Mouse (Mus musculus): Measurements from ENCODE around the gene Qrich1.

Gene Qrich1

GRCm38 (mm10) chr9:108516380-108517251, at the start of gene Qrich1:
Gene Qrich1 (plus strand): TSS chr9:108516806.
- peak; percentile 92 to 93 for DNase-seq (ENCODE audit: low spot score in 2 of 2)

GRCm38 (mm10) chr9:108469430-108469829, 47.2 kb upstream of the Qrich1 start:
- no peak for DNase-seq (ENCODE audit: low spot score in 2 of 2)

GRCm38 (mm10) chr9:108469845-108470244, 46.8 kb upstream of the Qrich1 start:
- DNase-seq (ENCODE audit: low spot score in 2 of 2): no peak

- no peak for DNase-seq (ENCODE audit: low spot score in 2 of 2)
Observed at GRCm38 (mm10) chr9:108474528-108474927, 42.1 kb upstream of the Qrich1 start.

GRCm38 (mm10) chr9:108478638-108479156, 37.9 kb upstream of the Qrich1 start:
- peak; percentile 79 to 82 for DNase-seq (ENCODE audit: low spot score in 2 of 2)

- DNase-seq (ENCODE audit: low spot score in 2 of 2): peak in 1 of 2 experiments; percentile 30
Observed at GRCm38 (mm10) chr9:108479241-108479640, 37.4 kb upstream of the Qrich1 start.

GRCm38 (mm10) chr9:108479721-108480351, 36.8 kb upstream of the Qrich1 start, which contains the start of gene Lamb2:
Gene Lamb2 (plus strand): TSS chr9:108479736.
- peak in 1 of 2 experiments; percentile 35 for DNase-seq (ENCODE audit: low spot score in 2 of 2)

GRCm38 (mm10) chr9:108480813-108481519, 35.6 kb upstream of the Qrich1 start:
- no peak for DNase-seq (ENCODE audit: low spot score in 2 of 2)

GRCm38 (mm10) chr9:108481520-108482210, 34.9 kb upstream of the Qrich1 start:
- no peak for DNase-seq (ENCODE audit: low spot score in 2 of 2)

- DNase-seq (ENCODE audit: low spot score in 2 of 2): no peak
Observed at GRCm38 (mm10) chr9:108483051-108483790, 33.4 kb upstream of the Qrich1 start.

- no peak for DNase-seq (ENCODE audit: low spot score in 2 of 2)
Observed at GRCm38 (mm10) chr9:108484021-108484420, 32.6 kb upstream of the Qrich1 start.

- DNase-seq (ENCODE audit: low spot score in 2 of 2): no peak
Observed at GRCm38 (mm10) chr9:108485301-108485875, 31.2 kb upstream of the Qrich1 start.

- DNase-seq (ENCODE audit: low spot score in 2 of 2): no peak
Observed at GRCm38 (mm10) chr9:108486973-108487530, 29.6 kb upstream of the Qrich1 start.

GRCm38 (mm10) chr9:108488403-108488802, 28.2 kb upstream of the Qrich1 start:
- DNase-seq (ENCODE audit: low spot score in 2 of 2): no peak

GRCm38 (mm10) chr9:108489215-108489614, 27.4 kb upstream of the Qrich1 start:
- no peak for DNase-seq (ENCODE audit: low spot score in 2 of 2)

GRCm38 (mm10) chr9:108489702-108490558, 26.7 kb upstream of the Qrich1 start:
- no peak for DNase-seq (ENCODE audit: low spot score in 2 of 2)

GRCm38 (mm10) chr9:108490559-108491285, 25.9 kb upstream of the Qrich1 start, which contains the start of gene Usp19:
Gene Usp19 (plus strand): TSS chr9:108490602.
- DNase-seq (ENCODE audit: low spot score in 2 of 2): peak; percentile 92 to 97

- DNase-seq (ENCODE audit: low spot score in 2 of 2): no peak
Observed at GRCm38 (mm10) chr9:108491286-108491580, 25.4 kb upstream of the Qrich1 start.
